Mouse (Mus musculus): ENCODE data around the gene Alcam.
A peak's percentile ranks its signal among the peaks of the same experiment; 100 is the strongest.

The Alcam gene

GRCm38 (mm10) chr16:52453971-52454514 is at the start of gene Alcam:
Alcam (minus strand) TSS chr16:52454074.
- peak; percentile 34 for DNase-seq (ENCODE audit: low read depth, low spot score)

GRCm38 (mm10) chr16:52498757-52499335 is 45.0 kb upstream of the Alcam start:
- DNase-seq (ENCODE audit: low read depth, low spot score), result no peak

GRCm38 (mm10) chr16:52490542-52490941 is 36.7 kb upstream of the Alcam start:
- DNase-seq (ENCODE audit: low read depth, low spot score), result no peak

- no peak for DNase-seq (ENCODE audit: low read depth, low spot score)
Observed at GRCm38 (mm10) chr16:52474235-52474634, 20.4 kb upstream of the Alcam start.

GRCm38 (mm10) chr16:52473089-52473488 is 19.2 kb upstream of the Alcam start:
- no peak for DNase-seq (ENCODE audit: low read depth, low spot score)

- DNase-seq (ENCODE audit: low read depth, low spot score), result no peak
Observed at GRCm38 (mm10) chr16:52472635-52473034, 18.8 kb upstream of the Alcam start.

- no peak for DNase-seq (ENCODE audit: low read depth, low spot score)
Observed at GRCm38 (mm10) chr16:52472059-52472458, 18.2 kb upstream of the Alcam start.

GRCm38 (mm10) chr16:52470881-52471280 is 17.0 kb upstream of the Alcam start:
- no peak for DNase-seq (ENCODE audit: low read depth, low spot score)

GRCm38 (mm10) chr16:52470226-52470625 is 16.4 kb upstream of the Alcam start:
- no peak for DNase-seq (ENCODE audit: low read depth, low spot score)

GRCm38 (mm10) chr16:52468426-52468825 is 14.6 kb upstream of the Alcam start:
- DNase-seq (ENCODE audit: low read depth, low spot score), result no peak

- DNase-seq (ENCODE audit: low read depth, low spot score), result no peak
Observed at GRCm38 (mm10) chr16:52466770-52467169, 12.9 kb upstream of the Alcam start.

- no peak for DNase-seq (ENCODE audit: low read depth, low spot score)
Observed at GRCm38 (mm10) chr16:52464597-52464996, 10.7 kb upstream of the Alcam start.

- peak; percentile 97 for DNase-seq (ENCODE audit: low read depth, low spot score)
Observed at GRCm38 (mm10) chr16:52452862-52453715, 785 bp downstream of the Alcam start.

GRCm38 (mm10) chr16:52452477-52452831 is 1.4 kb downstream of the Alcam start:
- DNase-seq (ENCODE audit: low read depth, low spot score), result no peak

- peak; percentile 11 for DNase-seq (ENCODE audit: low read depth, low spot score)
Observed at GRCm38 (mm10) chr16:52451786-52452476, 1.9 kb downstream of the Alcam start.

GRCm38 (mm10) chr16:52451101-52451785 is 2.6 kb downstream of the Alcam start:
- peak; percentile 47 for DNase-seq (ENCODE audit: low read depth, low spot score)

- peak; percentile 44 for DNase-seq (ENCODE audit: low read depth, low spot score)
Observed at GRCm38 (mm10) chr16:52450245-52451100, 3.4 kb downstream of the Alcam start.

GRCm38 (mm10) chr16:52449889-52450244 is 4.0 kb downstream of the Alcam start:
- no peak for DNase-seq (ENCODE audit: low read depth, low spot score)

GRCm38 (mm10) chr16:52445984-52446383 is 7.9 kb downstream of the Alcam start:
- DNase-seq (ENCODE audit: low read depth, low spot score), result no peak

- no peak for DNase-seq (ENCODE audit: low read depth, low spot score)
Observed at GRCm38 (mm10) chr16:52443635-52444505, 10.0 kb downstream of the Alcam start.

Measured in mesoderm, embryonic 11.5 days (tissue).